Mouse (Mus musculus): ENCODE data around the gene Pcsk7.

GRCm38 (mm10) chr9:45929285-45929684 lies 23.0 kb downstream of the Pcsk7 start:
- no peak for TF ChIP-seq POLR2A (IDR thresholded peaks at IDR 0.05; ENCODE audit: extremely low read depth, insufficient read depth, low read length)
- no peak for TF ChIP-seq CTCF (IDR thresholded peaks at IDR 0.05; ENCODE audit: low read depth, low read length)

Measured in liver, adult 2 months (tissue).